Mouse (Mus musculus) hindbrain, embryonic 13.5 days (tissue): ENCODE measurements around the gene Tbce. TPM values are rescaled to one million over a fixed set of nuclear protein-coding genes. Genes with fewer than 3 reads are reported as not detected.

Source experiments
- ATAC-seq: fragments of 200-750 bp; cut with Nextera tagmentation; 2 replicates; pipeline ENCODE4 v1.8.0; 2017; ENCODE audit warnings: moderate TSS enrichment; ENCODE audit not compliant: low FRiP score
- H3K27ac ChIP-seq: fragments of 300-500 bp; sonication (generic); 2 replicates; pipeline ENCODE4 v1.5.1; 2015; ENCODE audit warnings: inconsistent platforms, mild to moderate bottlenecking, moderate library complexity
- H3K27me3 ChIP-seq: fragments of 300-500 bp; sonication (generic); 2 replicates; pipeline ENCODE4 v1.6.1; 2015; ENCODE audit warnings: mild to moderate bottlenecking, inconsistent platforms
- H3K36me3 ChIP-seq: fragments of 300-500 bp; sonication (generic); 2 replicates; pipeline ENCODE4 v1.6.1; 2015; ENCODE audit warnings: mild to moderate bottlenecking, inconsistent platforms
- H3K4me1 ChIP-seq: fragments of 300-500 bp; sonication (generic); replicated peaks from 2 replicates; pipeline ENCODE4 v1.6.1; 2015; ENCODE audit warnings: inconsistent platforms
- H3K4me2 ChIP-seq: fragments of 300-500 bp; sonication (generic); 2 replicates; pipeline ENCODE4 v1.6.1; 2015; ENCODE audit warnings: inconsistent platforms, mild to moderate bottlenecking, moderate library complexity
- H3K4me3 ChIP-seq: fragments of 300-500 bp; sonication (generic); 2 replicates; pipeline ENCODE4 v1.5.1; 2015; ENCODE audit warnings: mild to moderate bottlenecking, inconsistent platforms
- H3K9ac ChIP-seq: fragments of 300-500 bp; sonication (generic); 2 replicates; pipeline ENCODE4 v1.6.1; 2015; ENCODE audit warnings: mild to moderate bottlenecking, inconsistent platforms
- H3K9me3 ChIP-seq: fragments of 300-500 bp; sonication (generic); 2 replicates; pipeline ENCODE4 v1.6.1; 2016; ENCODE audit warnings: inconsistent platforms
- WGBS: fragments of 180-500 bp; shearing (Covaris S2); methylation state at CpG from one replicate; pipeline ENCODE4 v1.1.7; 2015; 5-methylcytosine and 5-hydroxymethylcytosine counted together
- polyA plus RNA-seq: library from polyadenylated mRNA; unstranded; fragments of >200 nt; fragmentation: Nextera tagmentation; extraction: Ambion mirVana; gene quantifications from 2 replicates; pipeline ENCODE4 v1.2.1, GENCODE M21; 2015

Tbce gene
- polyA plus RNA-seq, 1 experiment from 2014 or later, result 106 TPM

DNA sequence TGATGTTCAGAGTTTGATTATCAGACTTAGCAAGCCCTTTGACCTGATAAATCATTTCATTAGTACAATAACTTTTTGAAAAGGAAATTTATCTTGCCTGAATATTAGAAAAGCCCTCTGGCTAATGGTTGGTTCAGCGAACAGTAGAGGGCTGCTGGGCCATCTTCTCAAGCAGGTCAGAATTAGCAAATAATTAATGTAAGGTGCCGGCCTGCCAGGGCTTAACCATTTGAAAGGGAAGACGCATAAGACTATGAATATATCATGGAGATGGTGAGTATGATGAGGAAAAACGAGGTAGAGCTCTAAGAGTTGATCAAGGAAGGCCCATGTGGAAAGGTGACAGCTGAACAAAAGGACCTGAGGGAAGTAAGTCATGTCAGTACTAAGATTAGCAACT is 82.8 kb downstream of the Tbce start:
- H3K9me3 ChIP-seq, result no peaks in the 10 kb centered on the region
- no peak overlapping the region for H3K27ac ChIP-seq
- peaks cover 5% of the 10 kb centered on the region; the same call in 1 of the 2 replicates for H3K36me3 ChIP-seq
- no peak overlapping the region for H3K4me2 ChIP-seq
- ATAC-seq, result no peak
- H3K27me3 ChIP-seq, result no peaks in the 10 kb centered on the region
- WGBS, result 84% methylated on average over 4 of the region's 4 CpGs
- peaks cover 16% of the 10 kb centered on the region for H3K4me1 ChIP-seq
- no peak overlapping the region for H3K4me3 ChIP-seq
- H3K9ac ChIP-seq, result no peak overlapping the region

GRCm38 (mm10) chr13:13954931-13955330 is 84.5 kb downstream of the Tbce start:
- Histone ChIP-seq H3K27me3 (no peaks in the 10 kb centered on the region), H3K9ac (peak overlapping the region; percentile 85), H3K4me2 (peak overlapping the region; percentile 75), H3K9me3 (no peaks in the 10 kb centered on the region), H3K4me3 (peak overlapping the region; percentile 89), H3K36me3 (peaks cover 5% of the 10 kb centered on the region; the same call in 1 of the 2 replicates), H3K27ac (peak overlapping the region; percentile 85), H3K4me1 (peaks cover 16% of the 10 kb centered on the region)
- under 1% methylated on average over 29 of the region's 29 CpGs for WGBS
- ATAC-seq, result no peak

GRCm38 (mm10) chr13:13953874-13954832 is 85.3 kb downstream of the Tbce start, which contains the start of gene B3galnt2:
B3galnt2 (plus strand) TSS chr13:13954469.
- peaks cover 16% of the 10 kb centered on the region for H3K4me1 ChIP-seq
- peak within 1 kb of the TSS; percentile 89 for H3K4me3 ChIP-seq
- peak within 1 kb of the TSS; percentile 75 for H3K4me2 ChIP-seq
- H3K9me3 ChIP-seq, result no peaks in the 10 kb centered on the region
- peak within 1 kb of the TSS; percentile 85 for H3K9ac ChIP-seq
- peaks cover 5% of the 10 kb centered on the region; the same call in 1 of the 2 replicates for H3K36me3 ChIP-seq
- no peaks in the 10 kb centered on the region for H3K27me3 ChIP-seq
- WGBS, result under 1% methylated on average over 78 of the region's 78 CpGs
- peak within 1 kb of the TSS; percentile 85 for H3K27ac ChIP-seq
- ATAC-seq, result peak; percentile 99

Other genes with a start within 250 kb of the Tbce start
- 19.0 and 21.7 TPM in 2 replicates for gene B3galnt2, start 85.2 kb downstream of the Tbce start, polyA plus RNA-seq
- gene Arid4b, start 23.6 kb upstream of the Tbce start, polyA plus RNA-seq, result 97.0 and 99.6 TPM in 2 replicates
- gene Ggps1, start 23.9 kb upstream of the Tbce start, polyA plus RNA-seq, result 79.2 and 83.9 TPM in 2 replicates